Mouse (Mus musculus) liver, postnatal 0 days (tissue): ENCODE measurements around the gene Srarp.

Experiments
- CTCF ChIP-seq: sonication (generic); IDR thresholded peaks from 2 replicates; pipeline ENCODE4 v1.5.1; 2016; ENCODE audit warnings: antibody characterized with exemption, low read depth
- EP300 ChIP-seq: IDR thresholded peaks from 2 replicates; pipeline ENCODE4 v1.6.1; 2016; ENCODE audit warnings: antibody characterized with exemption, low read depth, mild to moderate bottlenecking

- no peak for TF ChIP-seq CTCF
- TF ChIP-seq EP300, result no peak
Measured at GRCm38 (mm10) chr4:141461088-141461487, 25.2 kb upstream of the Srarp start.
